Comparison of ENCODE assay signal across 23 mouse cellular contexts in genomic region chr13:71149303-71149696, GRCm38 (mm10).
DNase-seq lines count a peak whose midpoint lies in the region; ATAC-seq and TF ChIP-seq lines count a peak whose summit lies in the region.
"Had no signal": no experiment of that assay in that cellular context is flagged by ENCODE, and none has a peak within 500 bp of the region (broad histone marks: within the 10 kb centered on the region; RNA-seq: fewer than 3 reads in every experiment).

No protein-coding gene starts in this region.

- H3K36me3 ChIP-seq in forebrain, embryonic 11.5 days (ENCODE audit: control insufficient read depth, insufficient read depth, low read length) = no peaks in the 10 kb centered on the region
- no peaks in the 10 kb centered on the region for H3K36me3 ChIP-seq in forebrain, embryonic 10.5 days (replicated peaks)
- no peaks in the 10 kb centered on the region for H3K36me3 ChIP-seq in hindbrain, embryonic 11.5 days (ENCODE audit: control insufficient read depth, insufficient read depth, low read length)
- H3K36me3 ChIP-seq in hindbrain, postnatal 0 days (ENCODE audit: insufficient read depth, low read length) = no peaks in the 10 kb centered on the region
- H3K36me3 ChIP-seq in neural tube, embryonic 13.5 days = no peaks in the 10 kb centered on the region
- H3K36me3 ChIP-seq: hindbrain, embryonic 15.5 days; limb, embryonic 15.5 days; liver, embryonic 15.5 days; lung, embryonic 15.5 days had no signal

- TF ChIP-seq CTCF in hindbrain, postnatal 0 days (IDR thresholded peaks at IDR 0.05; ENCODE audit: low read depth) = no peak

- no peak for DNase-seq in forebrain, embryonic 11.5 days (ENCODE audit: low spot score)
- no peak for DNase-seq in forebrain, embryonic 10.5 days (ENCODE audit: extremely low spot score, low spot score)
- DNase-seq in hindbrain, embryonic 11.5 days (ENCODE audit: low spot score) = no peak
- DNase-seq in hindbrain, postnatal 0 days (ENCODE audit: low spot score) = no peak
- peak; percentile 8 to 23 for DNase-seq in kidney, postnatal 4 days
- DNase-seq in kidney, postnatal 10 days = no peak
- no peak for DNase-seq in yolk sac, embryonic 10.5 days (ENCODE audit: low spot score)
- DNase-seq: adrenal gland, postnatal 25 days; cerebellum, adult 8-10 months; cerebellum, postnatal 36 days; gastrocnemius, postnatal 10 days; lung, postnatal 36 days; right cerebral cortex, postnatal 4 days; thymus, postnatal 14 days had no signal

- WGBS in forebrain, embryonic 11.5 days = 21% methylated on average over 5 of the region's 5 CpGs
- WGBS in forebrain, embryonic 10.5 days = 55% methylated on average over 5 of the region's 5 CpGs
- WGBS in hindbrain, embryonic 11.5 days = 41% methylated on average over 5 of the region's 5 CpGs
- 30% methylated on average over 5 of the region's 5 CpGs for WGBS in hindbrain, postnatal 0 days
- 8% methylated on average over 5 of the region's 5 CpGs for WGBS in neural tube, embryonic 13.5 days

- H3K27me3 ChIP-seq in forebrain, embryonic 11.5 days (ENCODE audit: control insufficient read depth, insufficient read depth, low read length) = peaks cover 35% of the 10 kb centered on the region
- peaks cover 93% of the 10 kb centered on the region for H3K27me3 ChIP-seq in forebrain, embryonic 10.5 days (ENCODE audit: poor library complexity, severe bottlenecking)
- no peaks in the 10 kb centered on the region for H3K27me3 ChIP-seq in hindbrain, embryonic 11.5 days (ENCODE audit: control insufficient read depth, insufficient read depth, low read length)
- H3K27me3 ChIP-seq in hindbrain, postnatal 0 days (ENCODE audit: insufficient read depth, low read length) = no peaks in the 10 kb centered on the region
- H3K27me3 ChIP-seq in neural tube, embryonic 13.5 days = peaks cover 32% of the 10 kb centered on the region
- H3K27me3 ChIP-seq: hindbrain, embryonic 15.5 days; limb, embryonic 15.5 days; liver, embryonic 15.5 days; lung, embryonic 15.5 days; megakaryocyte, embryonic 14.5 days had no signal

- no peak overlapping the region for H3K9ac ChIP-seq in forebrain, embryonic 11.5 days (ENCODE audit: low read length)
- no peak overlapping the region for H3K9ac ChIP-seq in hindbrain, embryonic 11.5 days (ENCODE audit: low read depth, low read length)
- no peak overlapping the region for H3K9ac ChIP-seq in hindbrain, postnatal 0 days (replicated peaks; ENCODE audit: low read length)
- no peak overlapping the region for H3K9ac ChIP-seq in neural tube, embryonic 13.5 days
- H3K9ac ChIP-seq: hindbrain, embryonic 15.5 days; limb, embryonic 15.5 days; liver, embryonic 15.5 days; lung, embryonic 15.5 days had no signal

- no peak overlapping the region for H3K4me3 ChIP-seq in forebrain, embryonic 11.5 days (ENCODE audit: low read depth, low read length)
- H3K4me3 ChIP-seq in forebrain, embryonic 10.5 days = no peak overlapping the region
- H3K4me3 ChIP-seq in hindbrain, embryonic 11.5 days (ENCODE audit: low read depth, low read length) = no peak overlapping the region
- no peak overlapping the region for H3K4me3 ChIP-seq in hindbrain, postnatal 0 days (ENCODE audit: low read length)
- H3K4me3 ChIP-seq in neural tube, embryonic 13.5 days = no peak overlapping the region
- H3K4me3 ChIP-seq: hindbrain, embryonic 15.5 days; limb, embryonic 15.5 days; liver, embryonic 15.5 days; lung, embryonic 15.5 days; megakaryocyte, embryonic 14.5 days had no signal

- no peak overlapping the region for H3K4me2 ChIP-seq in forebrain, embryonic 11.5 days (ENCODE audit: low read depth, low read length, severe bottlenecking)
- H3K4me2 ChIP-seq in hindbrain, embryonic 11.5 days (replicated peaks; ENCODE audit: low read depth, low read length) = 0 out of 2 replicates have a peak overlapping the region, but pooled peaks have one; percentile 3
- H3K4me2 ChIP-seq in hindbrain, postnatal 0 days (ENCODE audit: low read depth, low read length) = no peak overlapping the region
- no peak overlapping the region for H3K4me2 ChIP-seq in neural tube, embryonic 13.5 days
- H3K4me2 ChIP-seq: heart, embryonic 11.5 days; hindbrain, embryonic 15.5 days; limb, embryonic 15.5 days; liver, embryonic 15.5 days; lung, embryonic 15.5 days had no signal

- H3K9me3 ChIP-seq in forebrain, embryonic 11.5 days (ENCODE audit: control insufficient read depth, low read length) = no peaks in the 10 kb centered on the region
- no peaks in the 10 kb centered on the region for H3K9me3 ChIP-seq in forebrain, embryonic 10.5 days
- no peaks in the 10 kb centered on the region for H3K9me3 ChIP-seq in hindbrain, embryonic 11.5 days (ENCODE audit: control insufficient read depth, low read length)
- H3K9me3 ChIP-seq in hindbrain, postnatal 0 days (ENCODE audit: low read length) = no peaks in the 10 kb centered on the region
- no peaks in the 10 kb centered on the region for H3K9me3 ChIP-seq in neural tube, embryonic 13.5 days
- H3K9me3 ChIP-seq: hindbrain, embryonic 15.5 days; limb, embryonic 15.5 days; liver, embryonic 15.5 days; lung, embryonic 15.5 days had no signal

- H3K4me1 ChIP-seq in forebrain, embryonic 11.5 days (replicated peaks; ENCODE audit: control insufficient read depth, insufficient read depth, low read length) = peaks cover 5% of the 10 kb centered on the region; the same call in 1 of the 2 replicates
- H3K4me1 ChIP-seq in forebrain, embryonic 10.5 days = peaks cover 18% of the 10 kb centered on the region
- peaks cover 7% of the 10 kb centered on the region for H3K4me1 ChIP-seq in hindbrain, embryonic 11.5 days (replicated peaks; ENCODE audit: control insufficient read depth, insufficient read depth, low read length)
- H3K4me1 ChIP-seq in hindbrain, postnatal 0 days (ENCODE audit: insufficient read depth, low read length) = no peaks in the 10 kb centered on the region
- H3K4me1 ChIP-seq in neural tube, embryonic 13.5 days (replicated peaks) = peaks cover 15% of the 10 kb centered on the region
- H3K4me1 ChIP-seq: limb, embryonic 15.5 days; liver, embryonic 15.5 days; lung, embryonic 15.5 days; megakaryocyte, embryonic 14.5 days had no signal

- H3K27ac ChIP-seq in forebrain, embryonic 11.5 days (ENCODE audit: low read depth, low read length) = no peak overlapping the region
- no peak overlapping the region for H3K27ac ChIP-seq in forebrain, embryonic 10.5 days
- H3K27ac ChIP-seq in hindbrain, embryonic 11.5 days (ENCODE audit: low read depth, low read length) = peak overlapping the region; percentile 17; the same call in 1 of the 2 replicates
- H3K27ac ChIP-seq in hindbrain, postnatal 0 days = no peak overlapping the region
- H3K27ac ChIP-seq in neural tube, embryonic 13.5 days (replicated peaks) = no peak overlapping the region
- H3K27ac ChIP-seq: limb, embryonic 15.5 days; liver, embryonic 15.5 days; lung, embryonic 15.5 days had no signal

- ATAC-seq in forebrain, embryonic 11.5 days (replicated peaks; ENCODE audit: low FRiP score) = peak; percentile 49
- ATAC-seq in hindbrain, embryonic 11.5 days (ENCODE audit: low FRiP score) = peak; percentile 60; the same call in 1 of the 2 replicates
- ATAC-seq in hindbrain, postnatal 0 days = no peak
- ATAC-seq in neural tube, embryonic 13.5 days (ENCODE audit: low read depth) = peak; percentile 54; the same call in 1 of the 2 replicates
- ATAC-seq: intestine, embryonic 16.5 days; midbrain, embryonic 16.5 days had no signal

Comparison
In these comparisons a context has a peak if more than half of its experiments do, and no peak if none do; other contexts are left out.
1. DNase-seq: peak in kidney, postnatal 4 days (2 of 2); none in forebrain, embryonic 11.5 days (single experiment), forebrain, embryonic 10.5 days (single experiment), hindbrain, embryonic 11.5 days (single experiment), hindbrain, postnatal 0 days (single experiment), kidney, postnatal 10 days (single experiment) and yolk sac, embryonic 10.5 days (single experiment).